Mouse (Mus musculus) thymus, postnatal 0 days (tissue): ENCODE results near the gene Cox15. TPM values are rescaled to one million over a fixed set of nuclear protein-coding genes. Genes with fewer than 3 reads are reported as not detected.
A peak's percentile ranks its signal among the peaks of the same experiment; 100 is the strongest.

Experiments
- DNase-seq: peaks from one replicate; pipeline ENCODE4 v3.0.0-alpha.2; 2015; ENCODE audit warnings: low spot score
- polyA plus RNA-seq: library from polyadenylated mRNA; unstranded; fragments of >200 nt; fragmentation: Nextera tagmentation; extraction: Ambion mirVana; gene quantifications from 2 replicates; pipeline ENCODE4 v1.2.1, GENCODE M21; 2015

The Cox15 gene
- polyA plus RNA-seq, 1 experiment from 2014 or later, result 9.8 TPM

DNA sequence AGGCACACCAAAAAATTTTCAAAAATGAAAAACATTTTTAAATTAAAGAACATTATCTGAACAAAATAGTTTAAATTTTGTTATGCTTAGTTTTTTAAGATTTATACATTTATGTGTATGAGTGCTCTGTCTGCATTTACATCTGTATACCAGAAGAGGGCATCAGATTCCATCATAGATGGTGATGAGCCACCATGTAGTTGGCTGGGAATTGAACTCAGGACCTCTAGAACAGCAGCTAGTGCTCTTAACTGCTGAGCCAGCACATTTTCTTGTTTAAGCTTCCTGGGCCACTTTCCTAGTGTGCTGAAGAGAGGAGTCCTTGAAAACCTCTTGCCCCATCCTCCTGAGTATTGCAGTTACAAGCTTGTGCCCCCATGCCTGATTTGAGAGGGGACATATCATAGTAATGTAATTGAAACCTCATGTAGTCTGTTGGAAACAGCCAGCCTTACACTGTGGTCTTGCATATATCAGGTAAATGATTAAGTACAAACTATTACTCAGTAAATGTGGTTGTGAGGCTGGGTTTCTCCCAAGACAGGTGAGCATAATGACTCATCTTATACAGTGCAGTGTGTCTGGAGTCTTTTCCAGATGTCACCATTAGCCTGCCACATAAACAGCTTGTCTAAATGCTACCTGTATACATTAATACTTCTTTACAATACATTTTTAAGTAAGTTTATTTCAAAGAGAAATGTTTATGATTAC, 8.9 kb upstream of the Cox15 start:
- DNase-seq, result peak; percentile 5

GRCm38 (mm10) chr19:43760504-43760903, 7.7 kb upstream of the Cox15 start:
- DNase-seq, result peak; percentile 83

DNA sequence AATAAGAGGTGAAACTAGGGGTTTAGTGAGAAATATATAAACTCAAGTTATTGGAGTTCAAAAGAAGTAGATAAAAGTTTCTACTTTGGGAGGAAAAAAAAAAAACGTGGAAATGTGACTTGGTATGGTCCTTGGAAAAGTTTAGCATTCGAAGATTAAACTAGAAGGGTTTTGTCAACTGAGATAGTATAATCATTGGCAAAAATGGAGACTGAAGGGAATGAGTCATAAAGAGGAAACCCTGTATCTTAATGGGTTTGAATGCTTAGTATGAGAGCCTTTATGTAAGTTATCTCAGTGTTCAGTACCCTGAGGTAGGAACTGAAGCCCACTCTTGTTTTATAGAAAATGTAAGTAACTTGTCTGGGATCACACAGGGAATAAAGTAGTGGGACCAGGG, 2.1 kb upstream of the Cox15 start:
- DNase-seq, result no peak

DNA sequence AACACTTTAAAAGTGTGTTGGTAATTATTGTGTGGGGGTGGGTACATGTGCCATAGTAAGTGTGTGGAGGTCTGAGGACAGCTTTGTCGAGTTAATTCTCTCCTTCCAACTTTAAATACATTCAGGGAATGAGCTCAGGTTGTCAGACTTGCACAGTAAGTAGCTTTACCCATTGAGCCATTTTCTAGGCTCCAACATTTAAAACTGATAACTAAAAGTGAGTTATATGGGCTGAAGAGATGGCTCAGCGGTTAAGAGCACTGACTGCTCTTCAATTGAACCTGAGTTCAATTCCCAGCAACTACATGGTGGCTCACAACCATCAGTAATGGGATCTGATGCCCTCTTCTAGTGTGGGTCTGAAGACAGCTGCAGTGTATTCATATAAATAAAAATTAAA, 1.4 kb upstream of the Cox15 start:
- DNase-seq, result no peak

- DNase-seq, result peak; percentile 89
Measured at GRCm38 (mm10) chr19:43753226-43753835, 531 bp upstream of the Cox15 start.

- no peak for DNase-seq
Measured at GRCm38 (mm10) chr19:43750008-43750407, 2.8 kb downstream of the Cox15 start.

- no peak for DNase-seq
Measured at GRCm38 (mm10) chr19:43747877-43748276, 4.9 kb downstream of the Cox15 start.

GRCm38 (mm10) chr19:43745740-43746139, 7.1 kb downstream of the Cox15 start:
- no peak for DNase-seq

GRCm38 (mm10) chr19:43743401-43743800, 9.4 kb downstream of the Cox15 start:
- DNase-seq, result no peak

DNA sequence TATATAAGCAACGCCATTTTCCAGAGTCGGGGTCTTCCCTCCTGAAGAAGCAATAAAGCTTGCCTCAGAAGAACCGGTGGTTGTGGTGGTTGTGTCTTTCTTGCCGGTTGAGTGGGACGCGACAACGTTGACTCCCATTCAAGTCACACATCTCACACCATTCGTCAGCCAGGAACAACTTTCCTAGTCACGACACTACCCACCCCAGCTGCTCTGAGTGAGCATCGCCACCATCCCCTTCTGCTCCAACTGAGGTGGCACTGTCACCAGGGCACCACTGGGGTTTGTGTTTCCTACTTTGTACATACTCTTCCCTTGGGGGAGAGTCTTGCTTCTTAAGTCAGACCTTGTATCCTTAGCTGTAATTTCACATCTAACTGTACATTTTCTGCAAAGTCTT, 14.4 kb downstream of the Cox15 start:
- DNase-seq, result no peak

GRCm38 (mm10) chr19:43731157-43731556, 21.6 kb downstream of the Cox15 start:
- DNase-seq, result no peak

- no peak for DNase-seq
Measured at GRCm38 (mm10) chr19:43730037-43730428, 22.8 kb downstream of the Cox15 start.

GRCm38 (mm10) chr19:43729296-43730036, 23.3 kb downstream of the Cox15 start:
- peak; percentile 69 for DNase-seq

- DNase-seq, result no peak
Measured at GRCm38 (mm10) chr19:43726510-43727146, 26.2 kb downstream of the Cox15 start.

DNA sequence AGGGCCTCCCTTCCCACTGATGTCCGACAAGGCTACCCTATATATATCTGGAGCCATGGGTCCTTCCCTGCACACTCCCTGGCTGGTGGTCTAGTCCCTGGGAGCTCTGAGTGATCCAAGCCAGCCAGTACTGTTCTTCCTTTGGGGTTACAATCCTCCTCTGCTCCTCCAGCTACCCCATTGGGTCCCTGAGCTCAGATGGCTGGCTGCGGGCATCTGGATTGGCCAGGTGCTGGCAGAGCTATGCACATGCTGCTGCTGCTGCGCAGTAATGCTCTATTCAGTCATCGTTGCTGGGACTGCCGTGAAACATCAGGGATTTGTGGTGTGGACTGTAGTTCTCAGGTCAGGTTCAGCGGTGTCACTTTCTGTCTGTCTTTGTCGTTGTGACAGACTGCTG, 28.0 kb downstream of the Cox15 start:
- DNase-seq, result no peak

GRCm38 (mm10) chr19:43724194-43724593, 28.6 kb downstream of the Cox15 start:
- no peak for DNase-seq

DNA sequence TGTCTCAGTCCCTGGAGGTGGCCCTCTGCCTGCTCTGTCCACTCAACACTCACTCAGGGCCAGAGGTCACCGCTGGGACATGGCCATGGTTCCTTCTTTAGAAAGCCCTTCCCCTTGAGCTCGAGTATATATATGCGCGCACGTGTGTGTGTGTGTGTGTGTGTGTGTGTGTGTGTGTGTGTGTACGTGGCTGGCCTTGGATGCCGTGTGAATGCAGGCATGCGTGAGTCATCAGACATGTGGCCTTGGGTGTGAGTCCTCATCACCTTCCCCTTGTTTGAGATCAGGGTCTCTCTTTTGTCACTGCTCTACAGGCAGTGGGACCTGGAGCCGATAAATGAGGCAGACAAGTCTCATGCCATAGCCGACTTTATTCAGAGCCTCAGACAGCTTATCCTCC, 29.3 kb downstream of the Cox15 start:
- DNase-seq, result no peak

DNA sequence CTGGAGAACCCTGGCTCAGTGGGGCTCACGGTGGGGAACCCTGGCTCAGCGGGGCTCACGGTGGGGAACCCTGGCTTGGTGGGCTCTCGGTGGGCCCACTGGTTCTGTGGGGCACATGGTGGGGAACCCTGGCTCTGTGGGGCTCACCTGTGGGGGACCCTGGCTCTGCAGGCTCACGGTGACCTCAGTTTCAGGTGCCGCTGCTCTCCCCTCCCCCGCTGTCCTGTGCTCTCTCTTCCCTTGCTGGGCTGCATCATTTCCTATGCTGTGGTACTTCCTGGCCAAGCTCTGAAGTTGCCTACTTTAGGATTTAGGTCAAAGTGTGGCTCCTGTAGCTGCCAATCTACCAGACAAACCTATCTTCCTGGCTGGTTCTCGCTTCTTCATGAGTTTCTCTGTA, 29.9 kb downstream of the Cox15 start:
- peak; percentile 85 for DNase-seq

GRCm38 (mm10) chr19:43720061-43720460, 32.7 kb downstream of the Cox15 start:
- DNase-seq, result no peak

GRCm38 (mm10) chr19:43711971-43712370, 40.8 kb downstream of the Cox15 start:
- no peak for DNase-seq

DNA sequence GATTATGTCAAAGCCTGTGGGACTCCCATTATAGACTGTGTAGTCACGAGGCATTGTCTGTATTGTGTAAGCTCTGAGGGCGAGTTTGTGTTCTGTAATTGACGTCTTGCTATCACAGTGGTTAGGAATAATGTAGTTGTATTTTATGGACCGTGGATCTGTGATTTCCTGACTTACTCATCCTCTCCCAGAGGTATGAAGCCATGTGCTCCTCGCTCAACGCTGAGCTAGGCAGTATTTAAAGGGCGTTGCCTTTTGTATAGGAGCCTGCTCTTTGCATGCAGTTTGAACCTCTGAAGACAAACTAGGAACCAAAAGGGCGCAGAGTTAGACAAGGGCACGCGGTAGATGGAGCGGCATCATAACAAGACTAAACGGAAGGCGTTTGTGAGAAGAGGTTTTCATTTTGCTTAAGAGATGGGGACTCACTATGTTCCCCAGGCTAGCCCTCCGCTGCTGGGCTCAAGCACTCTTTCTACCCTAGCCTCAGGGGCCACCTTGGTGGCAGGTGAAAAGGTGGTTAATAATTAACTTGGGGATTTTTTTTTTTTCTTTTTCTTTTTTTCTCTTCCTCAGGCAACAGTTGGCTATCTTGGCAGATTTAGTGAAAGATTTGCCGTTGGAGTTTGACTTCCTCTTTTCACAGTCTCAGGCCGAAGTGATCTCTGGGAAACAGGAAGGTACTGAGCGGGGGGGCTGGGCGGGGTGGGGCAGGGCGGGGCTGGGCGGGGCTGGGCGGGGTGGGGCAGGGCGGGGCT, 41.5 kb downstream of the Cox15 start:
- DNase-seq, result peak; percentile 71
